In genomic region chr5:33674439-33674838, GRCm38 (mm10) we compare ENCODE assay signal across 8 mouse cellular contexts. TPM values are rescaled to one million over a fixed set of nuclear protein-coding genes. Genes with fewer than 3 reads are reported as not detected.
DNase-seq lines count a peak whose midpoint lies in the region; ATAC-seq and TF ChIP-seq lines count a peak whose summit lies in the region.

No protein-coding gene starts in this region.

- peak overlapping the region; percentile 30; the same call in 1 of the 2 replicates for H3K27ac ChIP-seq in limb, embryonic 11.5 days (replicated peaks; ENCODE audit: low read depth, low read length)
- H3K27ac ChIP-seq in limb, embryonic 10.5 days = no peak overlapping the region
- H3K27ac ChIP-seq in embryonic facial prominence, embryonic 15.5 days (replicated peaks) = no peak overlapping the region
- H3K27ac ChIP-seq in layer of hippocampus, adult 2 months = peak overlapping the region; percentile 54; the same call in 1 of the 2 replicates
- 0 out of 2 replicates have a peak overlapping the region, but pooled peaks have one; percentile 26 for H3K27ac ChIP-seq in midbrain, embryonic 14.5 days (replicated peaks; ENCODE audit: low read depth, low read length)

- 0 out of 2 replicates have a peak overlapping the region, but pooled peaks have one; percentile 22 for H3K9ac ChIP-seq in limb, embryonic 11.5 days (ENCODE audit: low read length)
- no peak overlapping the region for H3K9ac ChIP-seq in embryonic facial prominence, embryonic 15.5 days
- no peak overlapping the region for H3K9ac ChIP-seq in midbrain, embryonic 14.5 days (replicated peaks; ENCODE audit: low read length)

- H3K36me3 ChIP-seq in limb, embryonic 11.5 days (ENCODE audit: control insufficient read depth, insufficient read depth, low read length) = peaks cover 9% of the 10 kb centered on the region
- H3K36me3 ChIP-seq in limb, embryonic 10.5 days = peaks cover 52% of the 10 kb centered on the region
- peaks cover 33% of the 10 kb centered on the region for H3K36me3 ChIP-seq in embryonic facial prominence, embryonic 15.5 days
- peaks cover 18% of the 10 kb centered on the region for H3K36me3 ChIP-seq in midbrain, embryonic 14.5 days (ENCODE audit: control insufficient read depth, insufficient read depth, low read length)

- peaks cover 2% of the 10 kb centered on the region; the same call in 1 of the 2 replicates for H3K4me1 ChIP-seq in limb, embryonic 11.5 days (ENCODE audit: control insufficient read depth, insufficient read depth, low read length)
- 0 out of 2 replicates have a peak, but pooled peaks cover 10% of the 10 kb centered on the region for H3K4me1 ChIP-seq in limb, embryonic 10.5 days
- no peaks in the 10 kb centered on the region for H3K4me1 ChIP-seq in embryonic facial prominence, embryonic 15.5 days
- no peaks in the 10 kb centered on the region for H3K4me1 ChIP-seq in midbrain, embryonic 14.5 days (ENCODE audit: control insufficient read depth, insufficient read depth, low read length)

- no peak for ATAC-seq in limb, embryonic 11.5 days (ENCODE audit: insufficient number of reproducible peaks, low FRiP score, low TSS enrichment, low read depth)
- peak; percentile 44; the same call in 1 of the 2 replicates for ATAC-seq in embryonic facial prominence, embryonic 15.5 days (ENCODE audit: insufficient number of reproducible peaks, low FRiP score, low TSS enrichment, low read depth)
- ATAC-seq in midbrain, embryonic 14.5 days (ENCODE audit: low FRiP score, low TSS enrichment) = no peak; the same call in 1 of the 2 replicates

- no peak for TF ChIP-seq CTCF in layer of hippocampus, adult 2 months (conservative IDR thresholded peaks at IDR 0.05)

- 85% methylated on average over 3 of the region's 3 CpGs for WGBS in limb, embryonic 11.5 days
- 86% methylated on average over 3 of the region's 3 CpGs for WGBS in limb, embryonic 10.5 days
- WGBS in embryonic facial prominence, embryonic 15.5 days = 50% methylated on average over 3 of the region's 3 CpGs
- WGBS in midbrain, embryonic 14.5 days = 54% methylated on average over 3 of the region's 3 CpGs

- no peaks in the 10 kb centered on the region for H3K27me3 ChIP-seq in limb, embryonic 11.5 days (ENCODE audit: control insufficient read depth, insufficient read depth, low read length)
- H3K27me3 ChIP-seq in limb, embryonic 10.5 days (ENCODE audit: low read depth, poor library complexity, severe bottlenecking) = no peaks in the 10 kb centered on the region
- H3K27me3 ChIP-seq in embryonic facial prominence, embryonic 15.5 days = no peaks in the 10 kb centered on the region
- H3K27me3 ChIP-seq in midbrain, embryonic 14.5 days (ENCODE audit: control insufficient read depth, insufficient read depth, low read length) = no peaks in the 10 kb centered on the region

- H3K4me2 ChIP-seq in limb, embryonic 11.5 days (ENCODE audit: low read depth, severe bottlenecking) = no peak overlapping the region
- no peak overlapping the region for H3K4me2 ChIP-seq in embryonic facial prominence, embryonic 15.5 days (replicated peaks)
- no peak overlapping the region for H3K4me2 ChIP-seq in midbrain, embryonic 14.5 days (ENCODE audit: low read length)

- H3K9me3 ChIP-seq in limb, embryonic 11.5 days (ENCODE audit: control insufficient read depth, low read length) = no peaks in the 10 kb centered on the region
- H3K9me3 ChIP-seq in limb, embryonic 10.5 days (replicated peaks) = no peaks in the 10 kb centered on the region
- no peaks in the 10 kb centered on the region for H3K9me3 ChIP-seq in embryonic facial prominence, embryonic 15.5 days (replicated peaks)
- no peaks in the 10 kb centered on the region for H3K9me3 ChIP-seq in midbrain, embryonic 14.5 days (ENCODE audit: control insufficient read depth, low read length)

- H3K4me3 ChIP-seq in limb, embryonic 11.5 days (ENCODE audit: low read depth, low read length) = no peak overlapping the region
- H3K4me3 ChIP-seq in limb, embryonic 10.5 days = no peak overlapping the region
- H3K4me3 ChIP-seq in embryonic facial prominence, embryonic 15.5 days (replicated peaks) = no peak overlapping the region
- H3K4me3 ChIP-seq in layer of hippocampus, adult 2 months = no peak overlapping the region
- H3K4me3 ChIP-seq in midbrain, embryonic 14.5 days (replicated peaks; ENCODE audit: low read depth, low read length) = no peak overlapping the region

- DNase-seq in limb, embryonic 11.5 days (ENCODE audit: low spot score) = no peak
- DNase-seq in limb, embryonic 10.5 days (ENCODE audit: low spot score) = no peak
- DNase-seq in layer of hippocampus, adult 2 months (ENCODE audit: low spot score in 2 of 2) = peak; percentile 56 to 61
- peak; percentile 50 for DNase-seq in midbrain, embryonic 14.5 days
- no peak for DNase-seq in kidney, adult 11 months
- no peak for DNase-seq in adrenal gland, adult 18-20 months (ENCODE audit: low spot score in 2 of 2)
- DNase-seq in urinary bladder, postnatal 14 days (ENCODE audit: low spot score) = no peak

RNA-seq across cellular contexts. Expression of gene Tmem129, which starts 16.2 kb away (rescaled TPM):
- polyA plus RNA-seq in limb, embryonic 11.5 days (2014; fragmentation: Nextera tagmentation; extraction: Ambion mirVana) = 41.7 and 43.4 TPM in 2 replicates
- 40.5 and 47.2 TPM in 2 replicates for polyA plus RNA-seq in limb, embryonic 10.5 days (2016; fragmentation: Nextera tagmentation; extraction: Ambion mirVana)
- polyA plus RNA-seq in embryonic facial prominence, embryonic 15.5 days (2015; fragmentation: Nextera tagmentation; extraction: Ambion mirVana) = 44.2 and 45.1 TPM in 2 replicates
- total RNA-seq in layer of hippocampus, adult 2 months (2021) = 10 to 100 TPM; 24.0 to 25.2 TPM
- polyA plus RNA-seq in midbrain, embryonic 14.5 days (2014; fragmentation: Nextera tagmentation; extraction: Ambion mirVana) = 29.4 and 31.1 TPM in 2 replicates
- 10 to 100 TPM; 25.7 to 28.9 TPM for total RNA-seq in adrenal gland, adult 18-20 months (2021)

RNA-seq across cellular contexts. Expression of gene Tacc3, which starts 16.5 kb away (rescaled TPM):
- 316 and 328 TPM in 2 replicates for polyA plus RNA-seq in limb, embryonic 11.5 days (2014; fragmentation: Nextera tagmentation; extraction: Ambion mirVana)
- polyA plus RNA-seq in limb, embryonic 10.5 days (2016; fragmentation: Nextera tagmentation; extraction: Ambion mirVana) = 323 and 325 TPM in 2 replicates
- polyA plus RNA-seq in embryonic facial prominence, embryonic 15.5 days (2015; fragmentation: Nextera tagmentation; extraction: Ambion mirVana) = 141 and 146 TPM in 2 replicates
- total RNA-seq in layer of hippocampus, adult 2 months (2021) = 1 to 10 TPM; 5.7 to 7.9 TPM
- polyA plus RNA-seq in midbrain, embryonic 14.5 days (2014; fragmentation: Nextera tagmentation; extraction: Ambion mirVana) = 25.5 and 45.9 TPM in 2 replicates
- 1 to 10 TPM; 2.9 to 3.1 TPM for total RNA-seq in adrenal gland, adult 18-20 months (2021)

RNA-seq across cellular contexts. Expression of gene Slbp, which starts 22.1 kb away (rescaled TPM):
- polyA plus RNA-seq in limb, embryonic 11.5 days (2014; fragmentation: Nextera tagmentation; extraction: Ambion mirVana) = 336 and 338 TPM in 2 replicates
- polyA plus RNA-seq in limb, embryonic 10.5 days (2016; fragmentation: Nextera tagmentation; extraction: Ambion mirVana) = 340 and 345 TPM in 2 replicates
- 191 and 202 TPM in 2 replicates for polyA plus RNA-seq in embryonic facial prominence, embryonic 15.5 days (2015; fragmentation: Nextera tagmentation; extraction: Ambion mirVana)
- total RNA-seq in layer of hippocampus, adult 2 months (2021) = 10 to 100 TPM; 20.5 to 21.5 TPM
- polyA plus RNA-seq in midbrain, embryonic 14.5 days (2014; fragmentation: Nextera tagmentation; extraction: Ambion mirVana) = 112 and 134 TPM in 2 replicates
- total RNA-seq in adrenal gland, adult 18-20 months (2021) = 10 to 100 TPM; 37.9 to 50.8 TPM

RNA-seq across cellular contexts. Expression of gene Gm9903, which starts 44.7 kb away (rescaled TPM):
- 0.21 and 0.45 TPM in 2 replicates for polyA plus RNA-seq in limb, embryonic 11.5 days (2014; fragmentation: Nextera tagmentation; extraction: Ambion mirVana)
- 0.30 and 0.91 TPM in 2 replicates for polyA plus RNA-seq in limb, embryonic 10.5 days (2016; fragmentation: Nextera tagmentation; extraction: Ambion mirVana)
- polyA plus RNA-seq in embryonic facial prominence, embryonic 15.5 days (2015; fragmentation: Nextera tagmentation; extraction: Ambion mirVana) = 0.36 and 0.43 TPM in 2 replicates
- under 1 TPM; 0.90 to 0.98 TPM for total RNA-seq in layer of hippocampus, adult 2 months (2021)
- 0.65 and 0.83 TPM in 2 replicates for polyA plus RNA-seq in midbrain, embryonic 14.5 days (2014; fragmentation: Nextera tagmentation; extraction: Ambion mirVana)
- under 1 TPM; 0.17 to 0.22 TPM for total RNA-seq in adrenal gland, adult 18-20 months (2021)

RNA-seq across cellular contexts. Expression of gene Fam53a, which starts 45.0 kb away (rescaled TPM):
- 74.5 and 74.8 TPM in 2 replicates for polyA plus RNA-seq in limb, embryonic 11.5 days (2014; fragmentation: Nextera tagmentation; extraction: Ambion mirVana)
- 78.8 and 81.4 TPM in 2 replicates for polyA plus RNA-seq in limb, embryonic 10.5 days (2016; fragmentation: Nextera tagmentation; extraction: Ambion mirVana)
- polyA plus RNA-seq in embryonic facial prominence, embryonic 15.5 days (2015; fragmentation: Nextera tagmentation; extraction: Ambion mirVana) = 67.8 and 69.4 TPM in 2 replicates
- 10 to 100 TPM; 25.2 to 29.5 TPM for total RNA-seq in layer of hippocampus, adult 2 months (2021)
- polyA plus RNA-seq in midbrain, embryonic 14.5 days (2014; fragmentation: Nextera tagmentation; extraction: Ambion mirVana) = 31.4 and 35.4 TPM in 2 replicates
- total RNA-seq in adrenal gland, adult 18-20 months (2021) = 10 to 100 TPM; 24.5 to 28.2 TPM

Comparison
In these comparisons a context has a peak if more than half of its experiments do, and no peak if none do; other contexts are left out.
1. H3K27ac ChIP-seq: peak in limb, embryonic 11.5 days (single experiment), layer of hippocampus, adult 2 months (single experiment) and midbrain, embryonic 14.5 days (single experiment); none in limb, embryonic 10.5 days (single experiment) and embryonic facial prominence, embryonic 15.5 days (single experiment).
2. DNase-seq: peak in layer of hippocampus, adult 2 months (2 of 2) and midbrain, embryonic 14.5 days (single experiment); none in limb, embryonic 11.5 days (single experiment), limb, embryonic 10.5 days (single experiment), kidney, adult 11 months (single experiment), adrenal gland, adult 18-20 months (0 of 2) and urinary bladder, postnatal 14 days (single experiment).